Mouse (Mus musculus): ENCODE results near the gene Trappc1.

The Trappc1 gene

GRCm38 (mm10) chr11:69331929-69332405 is 8.2 kb downstream of the Trappc1 start:
- peak; percentile 82 to 84 for DNase-seq

GRCm38 (mm10) chr11:69332713-69333253 is 9.0 kb downstream of the Trappc1 start:
- no peak for DNase-seq

GRCm38 (mm10) chr11:69333922-69334321 is 10.1 kb downstream of the Trappc1 start:
- no peak for DNase-seq

- no peak for DNase-seq
These were observed 11.0 kb downstream of the Trappc1 start for GRCm38 (mm10) chr11:69334796-69335195.

- peak; percentile 74 to 87 for DNase-seq
These were observed 16.7 kb downstream of the Trappc1 start, which contains the start of gene Rnf227 for GRCm38 (mm10) chr11:69340161-69341131. TSS of gene Rnf227 (plus strand) at chr11:69340461.

GRCm38 (mm10) chr11:69346441-69346840 is 22.7 kb downstream of the Trappc1 start:
- peak in 1 of 2 experiments; percentile 21 for DNase-seq

- DNase-seq, result no peak
These were observed 32.8 kb downstream of the Trappc1 start for GRCm38 (mm10) chr11:69356544-69356943.

- DNase-seq, result no peak
These were observed 33.9 kb downstream of the Trappc1 start for GRCm38 (mm10) chr11:69357690-69358089.

- DNase-seq, result no peak
These were observed 38.2 kb downstream of the Trappc1 start for GRCm38 (mm10) chr11:69362021-69362420.

- no peak for DNase-seq
These were observed 38.7 kb downstream of the Trappc1 start for GRCm38 (mm10) chr11:69362479-69362878.

GRCm38 (mm10) chr11:69364376-69364775 is 40.6 kb downstream of the Trappc1 start:
- no peak for DNase-seq

- DNase-seq, result peak; percentile 95 to 98
These were observed 41.1 kb downstream of the Trappc1 start for GRCm38 (mm10) chr11:69364910-69365309.

GRCm38 (mm10) chr11:69365722-69366121 is 41.9 kb downstream of the Trappc1 start:
- peak in 1 of 2 experiments; percentile 56 for DNase-seq

GRCm38 (mm10) chr11:69366157-69366854 is 42.5 kb downstream of the Trappc1 start:
- peak; percentile 98 for DNase-seq

GRCm38 (mm10) chr11:69366855-69367615 is 43.3 kb downstream of the Trappc1 start:
- DNase-seq, result peak in 1 of 2 experiments; percentile 48

GRCm38 (mm10) chr11:69367616-69368355 is 44.0 kb downstream of the Trappc1 start:
- DNase-seq, result peak; percentile 39 to 69

- DNase-seq, result peak; percentile 66 to 73
These were observed 44.8 kb downstream of the Trappc1 start for GRCm38 (mm10) chr11:69368356-69369214.

GRCm38 (mm10) chr11:69369215-69369989 is 45.6 kb downstream of the Trappc1 start, which contains the start of gene Chd3:
TSS of gene Chd3 (minus strand) at chr11:69369406.
- no peak for DNase-seq

- DNase-seq, result no peak
These were observed 46.4 kb downstream of the Trappc1 start for GRCm38 (mm10) chr11:69369990-69370816.

Data from lung, postnatal 4 days (tissue).